Mouse (Mus musculus) liver, embryonic 14.5 days (tissue): ENCODE measurements at regions not wholly inside any gene's neighbourhood (a gene's known extent, or its start where the extent isn't known, plus 50 kb on each side); places are given as distances from the start of the nearest gene placed in this dataset.

Experiments
- ATAC-seq: fragments of 200-750 bp; cut with Nextera tagmentation; 2 replicates; pipeline ENCODE4 v1.8.0; 2017; ENCODE audit warnings: moderate number of reproducible peaks, mild to moderate bottlenecking, moderate library complexity; ENCODE audit not compliant: insufficient read depth
- DNase-seq, 3 experiments: peaks; one replicate each; pipeline ENCODE4 v3.0.0-alpha.2; 2012 to 2013; ENCODE audit warnings: low read depth in 3 of 3, low spot score in 3 of 3
- H3K27ac ChIP-seq: fragments of 300-500 bp; sonication (generic); 2 replicates; pipeline ENCODE4 v1.5.1; 2014; ENCODE audit warnings: moderate library complexity, mild to moderate bottlenecking, control low read depth, inconsistent platforms
- H3K27me3 ChIP-seq: fragments of 300-500 bp; sonication (generic); 2 replicates; pipeline ENCODE4 v1.6.1; 2014; ENCODE audit warnings: mild to moderate bottlenecking, low read length, moderate library complexity; ENCODE audit not compliant: control insufficient read depth, insufficient read depth
- H3K36me3 ChIP-seq: fragments of 300-500 bp; sonication (generic); replicated peaks from 2 replicates; pipeline ENCODE4 v1.6.1; 2014; ENCODE audit warnings: low read depth; ENCODE audit not compliant: control insufficient read depth, insufficient read depth
- H3K4me1 ChIP-seq, 2 experiments: fragments of 200-500 bp in 1 of 2; fragments of 300-500 bp in 1 of 2; sonication (generic) in 1 of 2; replicated peaks; 2 replicates each; pipeline ENCODE4 v1.6.1; 2012 to 2014; ENCODE audit warnings: antibody characterized with exemption in 1 of 2, inconsistent platforms in 1 of 2, low read length in 1 of 2; ENCODE audit not compliant: control insufficient read depth in 2 of 2, insufficient read depth in 2 of 2
- H3K4me2 ChIP-seq: fragments of 300-500 bp; sonication (generic); 2 replicates; pipeline ENCODE4 v1.6.1; 2014; ENCODE audit warnings: low read depth, mild to moderate bottlenecking, control low read depth, moderate library complexity
- H3K4me3 ChIP-seq, 2 experiments: fragments of 200-500 bp in 1 of 2; fragments of 300-500 bp in 1 of 2; sonication (generic) in 1 of 2; 2 replicates each; pipeline ENCODE4 v1.5.1; 2012 to 2014; ENCODE audit warnings: low read depth in 2 of 2, low read length in 2 of 2, mild to moderate bottlenecking in 2 of 2, control low read depth in 1 of 2, inconsistent platforms in 1 of 2, moderate library complexity in 1 of 2; ENCODE audit not compliant: insufficient read depth in 1 of 2
- H3K9ac ChIP-seq: fragments of 300-500 bp; sonication (generic); replicated peaks from 2 replicates; pipeline ENCODE4 v1.6.1; 2014; ENCODE audit warnings: mild to moderate bottlenecking, control low read depth, moderate library complexity
- H3K9me3 ChIP-seq: fragments of 300-500 bp; sonication (generic); 2 replicates; pipeline ENCODE4 v1.6.1; 2016; ENCODE audit warnings: low read length, mixed read lengths; ENCODE audit not compliant: control insufficient read depth
- CTCF ChIP-seq: IDR thresholded peaks from 2 replicates; pipeline ENCODE4 v1.5.1; 2016; ENCODE audit warnings: antibody characterized with exemption, low read depth, control low read depth
- EP300 ChIP-seq: IDR thresholded peaks from 2 replicates; pipeline ENCODE4 v1.6.1; 2016; ENCODE audit warnings: antibody characterized with exemption, low read depth
- WGBS: fragments of 180-500 bp; shearing (Covaris S2); extraction: QIAGEN DNeasy Blood & Tissue Kit; methylation state at CpG from one replicate; pipeline ENCODE4 v1.1.7; 2014; ENCODE audit not compliant: insufficient replicate concordance; 5-methylcytosine and 5-hydroxymethylcytosine counted together

DNA sequence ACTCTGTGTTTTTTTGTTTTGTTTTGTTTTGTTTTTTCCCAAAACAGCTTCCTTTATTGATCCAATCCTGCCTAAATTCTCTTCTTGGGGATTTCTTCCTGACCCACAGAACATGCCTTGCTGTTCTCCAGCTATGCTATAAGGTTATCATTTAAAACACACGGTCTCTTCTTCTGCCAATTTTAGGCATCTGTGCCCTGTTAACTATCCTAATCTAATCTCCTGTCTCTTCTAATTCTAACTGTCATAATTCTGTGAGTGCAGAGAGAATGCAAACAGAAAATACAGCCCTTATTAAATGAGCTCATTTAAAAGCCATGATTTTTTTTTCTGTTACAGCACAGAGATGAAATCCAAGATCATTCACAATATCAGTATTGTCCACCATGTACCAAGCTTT, 49.9 kb upstream of the Arhgap21 start:
- Histone ChIP-seq H3K27ac (no peak overlapping the region), H3K36me3 (no peaks in the 10 kb centered on the region), H3K4me1 (no peaks in the 10 kb centered on the region; a peak in 1 of 4 replicates), H3K9me3 (no peaks in the 10 kb centered on the region), H3K27me3 (no peaks in the 10 kb centered on the region), H3K9ac (no peak overlapping the region), H3K4me2 (no peak overlapping the region), H3K4me3 (no peak overlapping the region)
- DNase-seq: no peak
- 20% methylated on average over 1 of the region's 1 CpGs for WGBS
- TF ChIP-seq EP300 (no peak), CTCF (no peak)
- ATAC-seq: no peak
